Mouse (Mus musculus): Measurements from ENCODE around the gene Ppp1r13l. TPM values are rescaled to one million over a fixed set of nuclear protein-coding genes. Genes with fewer than 3 reads are reported as not detected.

The Ppp1r13l gene
- polyA plus RNA-seq, 1 experiment from 2014 or later: 10.3 TPM

DNA sequence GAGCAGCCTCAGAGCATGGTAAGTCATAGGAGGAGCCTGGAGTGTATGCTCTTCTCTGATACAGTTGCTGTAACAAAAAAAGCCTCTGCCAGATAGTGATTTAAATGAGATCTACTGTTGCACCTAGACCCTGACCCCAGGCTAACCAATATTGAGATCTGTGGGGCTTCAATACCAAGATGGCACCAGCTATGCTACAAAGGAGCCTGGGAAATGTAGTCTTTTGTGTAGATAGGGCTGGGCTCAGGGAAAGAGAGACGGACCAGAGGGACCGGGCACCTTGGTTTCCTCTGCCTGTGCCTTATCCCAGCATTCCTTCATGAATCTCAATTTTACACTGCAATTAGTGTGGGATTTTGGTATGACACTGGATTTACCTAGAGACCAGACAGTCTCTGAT lies 13.8 kb downstream of the Ppp1r13l start:
- H3K4me1 ChIP-seq (replicated peaks; ENCODE audit: control insufficient read depth, insufficient read depth): peaks cover 2% of the 10 kb centered on the region; the same call in 1 of the 2 replicates
- H3K4me3 ChIP-seq (ENCODE audit: low read depth, low read length): no peak overlapping the region
- TF ChIP-seq CTCF (IDR thresholded peaks at IDR 0.05; ENCODE audit: low read depth) (no peak), EP300 (optimal IDR thresholded peaks at IDR 0.05) (no peak)
- no peaks in the 10 kb centered on the region for H3K9me3 ChIP-seq (ENCODE audit: control insufficient read depth, low read length)
- no peaks in the 10 kb centered on the region for H3K27me3 ChIP-seq (ENCODE audit: control insufficient read depth, insufficient read depth, low read length)
- peaks cover 3% of the 10 kb centered on the region; the same call in 1 of the 2 replicates for H3K36me3 ChIP-seq (ENCODE audit: control insufficient read depth, insufficient read depth, low read length)
- WGBS: 86% methylated on average over 2 of the region's 2 CpGs
- no peak overlapping the region for H3K27ac ChIP-seq (replicated peaks)
- ATAC-seq (ENCODE audit: low FRiP score, low TSS enrichment) (no peak), DNase-seq (ENCODE audit: low spot score) (no peak)
- no peak overlapping the region for H3K9ac ChIP-seq (ENCODE audit: low read length)
- no peak overlapping the region for H3K4me2 ChIP-seq (replicated peaks; ENCODE audit: low read depth)

DNA sequence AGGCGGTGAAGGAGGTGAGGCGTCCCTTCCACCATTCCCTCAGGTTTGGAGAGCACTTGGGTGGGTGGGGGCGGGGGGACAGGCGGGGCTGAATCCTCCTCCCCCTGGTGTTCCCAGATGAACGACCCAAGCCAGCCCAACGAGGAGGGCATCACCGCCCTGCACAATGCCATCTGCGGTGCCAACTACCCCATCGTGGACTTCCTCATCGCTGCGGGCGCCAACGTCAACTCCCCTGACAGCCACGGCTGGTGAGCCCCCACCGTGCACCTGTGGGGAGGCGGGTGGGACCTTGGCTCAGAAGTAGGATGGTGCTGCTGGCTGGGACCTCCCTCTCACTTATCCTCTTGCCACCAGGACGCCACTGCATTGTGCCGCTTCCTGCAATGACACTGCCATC lies 15.8 kb downstream of the Ppp1r13l start:
- no peak overlapping the region for H3K27ac ChIP-seq (replicated peaks)
- H3K4me1 ChIP-seq (replicated peaks; ENCODE audit: control insufficient read depth, insufficient read depth): no peaks in the 10 kb centered on the region
- H3K9ac ChIP-seq (ENCODE audit: low read length): no peak overlapping the region
- WGBS: 82% methylated on average over 18 of the region's 18 CpGs
- TF ChIP-seq EP300 (optimal IDR thresholded peaks at IDR 0.05) (no peak), CTCF (IDR thresholded peaks at IDR 0.05; ENCODE audit: low read depth) (no peak)
- peaks cover 3% of the 10 kb centered on the region; the same call in 1 of the 2 replicates for H3K36me3 ChIP-seq (ENCODE audit: control insufficient read depth, insufficient read depth, low read length)
- H3K9me3 ChIP-seq (ENCODE audit: control insufficient read depth, low read length): no peaks in the 10 kb centered on the region
- no peak overlapping the region for H3K4me3 ChIP-seq (ENCODE audit: low read depth, low read length)
- no peaks in the 10 kb centered on the region for H3K27me3 ChIP-seq (ENCODE audit: control insufficient read depth, insufficient read depth, low read length)
- DNase-seq (ENCODE audit: low spot score) (no peak), ATAC-seq (ENCODE audit: low FRiP score, low TSS enrichment) (0 out of 2 replicates have a peak, but pooled peaks have one; percentile 8)
- no peak overlapping the region for H3K4me2 ChIP-seq (replicated peaks; ENCODE audit: low read depth)

- H3K27ac ChIP-seq (replicated peaks): no peak overlapping the region
- ATAC-seq (ENCODE audit: low FRiP score, low TSS enrichment) (peak; percentile 16; the same call in 1 of the 2 replicates), DNase-seq (ENCODE audit: low spot score) (no peak)
- H3K4me1 ChIP-seq (replicated peaks; ENCODE audit: control insufficient read depth, insufficient read depth): no peaks in the 10 kb centered on the region
- no peaks in the 10 kb centered on the region for H3K27me3 ChIP-seq (ENCODE audit: control insufficient read depth, insufficient read depth, low read length)
- H3K4me2 ChIP-seq (replicated peaks; ENCODE audit: low read depth): no peak overlapping the region
- H3K4me3 ChIP-seq (ENCODE audit: low read depth, low read length): no peak overlapping the region
- H3K36me3 ChIP-seq (ENCODE audit: control insufficient read depth, insufficient read depth, low read length): peaks cover 3% of the 10 kb centered on the region; the same call in 1 of the 2 replicates
- WGBS: 84% methylated on average over 4 of the region's 4 CpGs
- no peaks in the 10 kb centered on the region for H3K9me3 ChIP-seq (ENCODE audit: control insufficient read depth, low read length)
- TF ChIP-seq EP300 (optimal IDR thresholded peaks at IDR 0.05): no peak
- TF ChIP-seq CTCF (IDR thresholded peaks at IDR 0.05; ENCODE audit: low read depth): no peak
- H3K9ac ChIP-seq (ENCODE audit: low read length): no peak overlapping the region
These were observed 16.5 kb downstream of the Ppp1r13l start for GRCm38 (mm10) chr7:19376019-19376418.

DNA sequence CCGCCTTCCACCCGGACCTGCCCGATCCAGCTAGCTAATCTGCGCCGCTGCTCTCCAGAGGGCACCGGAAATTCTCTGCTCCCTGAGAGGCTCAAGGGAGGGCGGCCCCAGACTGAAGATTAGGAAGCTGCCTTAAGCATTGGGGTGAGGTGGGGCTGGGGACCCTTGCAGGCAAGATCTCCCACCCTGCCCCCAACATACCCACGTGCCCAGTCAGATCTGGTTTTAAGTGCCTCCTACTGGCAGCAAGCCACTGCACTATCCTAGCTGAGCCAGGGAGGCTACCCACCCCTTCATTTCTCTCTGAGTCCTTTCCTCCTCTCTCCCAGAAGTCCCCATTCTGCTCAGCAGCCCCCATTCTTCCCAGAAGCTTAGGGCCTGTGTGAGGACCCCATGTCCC lies 18.5 kb downstream of the Ppp1r13l start:
- TF ChIP-seq CTCF (IDR thresholded peaks at IDR 0.05; ENCODE audit: low read depth) (no peak), EP300 (optimal IDR thresholded peaks at IDR 0.05) (no peak)
- no peaks in the 10 kb centered on the region; the same call in 1 of the 2 replicates for H3K36me3 ChIP-seq (ENCODE audit: control insufficient read depth, insufficient read depth, low read length)
- H3K4me3 ChIP-seq (ENCODE audit: low read depth, low read length): no peak overlapping the region
- 0 out of 2 replicates have a peak, but pooled peaks cover 2% of the 10 kb centered on the region for H3K4me1 ChIP-seq (replicated peaks; ENCODE audit: control insufficient read depth, insufficient read depth)
- WGBS: 64% methylated on average over 8 of the region's 8 CpGs
- ATAC-seq (ENCODE audit: low FRiP score, low TSS enrichment) (no peak), DNase-seq (ENCODE audit: low spot score) (no peak)
- H3K4me2 ChIP-seq (replicated peaks; ENCODE audit: low read depth): no peak overlapping the region
- H3K9me3 ChIP-seq (ENCODE audit: control insufficient read depth, low read length): no peaks in the 10 kb centered on the region
- H3K27ac ChIP-seq (replicated peaks): no peak overlapping the region
- no peak overlapping the region for H3K9ac ChIP-seq (ENCODE audit: low read length)
- no peaks in the 10 kb centered on the region for H3K27me3 ChIP-seq (ENCODE audit: control insufficient read depth, insufficient read depth, low read length)

- peak; percentile 99 for DNase-seq (ENCODE audit: low spot score)
- H3K36me3 ChIP-seq (ENCODE audit: control insufficient read depth, insufficient read depth, low read length): peaks cover 4% of the 10 kb centered on the region; the same call in 1 of the 2 replicates
- H3K4me1 ChIP-seq (replicated peaks; ENCODE audit: control insufficient read depth, insufficient read depth): 0 out of 2 replicates have a peak, but pooled peaks cover 2% of the 10 kb centered on the region
- H3K27me3 ChIP-seq (ENCODE audit: control insufficient read depth, insufficient read depth, low read length): no peaks in the 10 kb centered on the region
- H3K4me2 ChIP-seq (replicated peaks; ENCODE audit: low read depth): peak within 1 kb of the TSS; percentile 74
- H3K9ac ChIP-seq (ENCODE audit: low read length): peak within 1 kb of the TSS; percentile 79
- TF ChIP-seq EP300 (optimal IDR thresholded peaks at IDR 0.05) (no peak), CTCF (IDR thresholded peaks at IDR 0.05; ENCODE audit: low read depth) (0 out of 2 replicates have a peak, but pooled peaks have one; percentile 11)
- no peaks in the 10 kb centered on the region for H3K9me3 ChIP-seq (ENCODE audit: control insufficient read depth, low read length)
- 5% methylated on average over 44 of the region's 48 CpGs for WGBS
- peak within 1 kb of the TSS; percentile 77 for H3K4me3 ChIP-seq (ENCODE audit: low read depth, low read length)
- peak within 1 kb of the TSS; percentile 53; the same call in 1 of the 2 replicates for H3K27ac ChIP-seq (replicated peaks)
- peak; percentile 94 for ATAC-seq (ENCODE audit: low FRiP score, low TSS enrichment)
These were observed 22.0 kb downstream of the Ppp1r13l start, which contains the start of gene Ercc2 for GRCm38 (mm10) chr7:19381377-19382165. Gene Ercc2, plus strand, starts transcription at chr7:19382010.

DNA sequence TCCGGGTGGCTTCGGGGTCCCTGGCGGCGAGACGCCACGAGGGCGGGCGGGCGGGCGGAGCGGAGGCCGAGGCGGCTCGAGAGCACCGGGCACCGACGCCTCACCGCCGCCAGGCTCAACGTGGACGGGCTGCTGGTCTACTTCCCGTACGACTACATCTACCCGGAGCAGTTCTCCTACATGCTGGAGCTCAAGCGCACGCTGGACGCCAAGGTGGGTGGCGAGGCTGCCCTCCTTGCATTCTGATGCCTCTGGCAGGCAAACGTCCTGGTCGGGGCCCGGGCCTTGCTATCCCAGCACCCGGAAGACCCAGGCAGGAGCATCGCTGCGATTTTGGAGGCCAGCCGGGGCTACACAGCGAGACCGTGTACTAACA lies 22.6 kb downstream of the Ppp1r13l start:
- Histone ChIP-seq H3K4me3 (ENCODE audit: low read depth, low read length) (peak overlapping the region; percentile 77), H3K4me2 (replicated peaks; ENCODE audit: low read depth) (peak overlapping the region; percentile 74), H3K36me3 (ENCODE audit: control insufficient read depth, insufficient read depth, low read length) (peaks cover 6% of the 10 kb centered on the region; the same call in 1 of the 2 replicates), H3K4me1 (replicated peaks; ENCODE audit: control insufficient read depth, insufficient read depth) (0 out of 2 replicates have a peak, but pooled peaks cover 2% of the 10 kb centered on the region), H3K27ac (replicated peaks) (peak overlapping the region; percentile 53; the same call in 1 of the 2 replicates), H3K9ac (ENCODE audit: low read length) (peak overlapping the region; percentile 79), H3K27me3 (ENCODE audit: control insufficient read depth, insufficient read depth, low read length) (no peaks in the 10 kb centered on the region), H3K9me3 (ENCODE audit: control insufficient read depth, low read length) (no peaks in the 10 kb centered on the region)
- TF ChIP-seq CTCF (IDR thresholded peaks at IDR 0.05; ENCODE audit: low read depth): no peak
- no peak for TF ChIP-seq EP300 (optimal IDR thresholded peaks at IDR 0.05)
- peak; percentile 67 for ATAC-seq (ENCODE audit: low FRiP score, low TSS enrichment)
- DNase-seq (ENCODE audit: low spot score): no peak
- 0% methylated on average over 23 of the region's 37 CpGs for WGBS
